Mouse (Mus musculus) adrenal gland, adult 8-10 months (tissue): ENCODE results near the gene Atf7. TPM values are rescaled to one million over a fixed set of nuclear protein-coding genes. Genes with fewer than 3 reads are reported as not detected.
"Not testable (repeated sequence)": the region's sequence is repeated elsewhere in the genome, so short reads cannot be mapped to it uniquely, and the experiment has no call there.

ENCODE experiments used
- DNase-seq: peaks from one replicate; pipeline ENCODE4 v3.0.0; 2022
- total RNA-seq, 4 experiments: library from RNA; stranded (reverse); gene quantifications; 2 replicates each; pipeline ENCODE4 v1.2.4; 2022

The Atf7 gene
- total RNA-seq, 4 experiments from 2014 or later, result 55.5 to 104 (median 76.0) TPM

GRCm38 (mm10) chr15:102619486-102619885 lies 5.8 kb downstream of the Atf7 start:
- no peak for DNase-seq

DNA sequence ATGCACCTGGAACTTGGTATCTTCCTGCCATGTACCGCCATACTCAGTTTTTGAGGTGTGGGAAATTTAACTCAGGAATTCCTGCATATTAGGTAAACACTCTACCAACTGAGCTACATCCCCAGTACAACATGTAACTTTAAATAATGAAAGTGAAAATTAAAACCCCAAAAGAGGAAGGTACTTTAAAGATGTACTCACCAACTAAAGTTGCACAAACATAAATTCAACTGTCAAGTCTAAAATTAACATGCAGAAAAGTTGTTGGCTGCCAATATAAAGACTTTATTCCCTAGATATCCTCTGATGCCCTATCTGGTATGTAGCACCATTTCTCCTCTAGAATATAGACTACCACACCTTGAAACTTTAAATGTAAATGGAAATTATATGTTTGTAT lies 7.6 kb downstream of the Atf7 start:
- no peak for DNase-seq

- no peak for DNase-seq
Measured at GRCm38 (mm10) chr15:102616174-102616573, 9.1 kb downstream of the Atf7 start.

- no peak for DNase-seq
Measured at GRCm38 (mm10) chr15:102614224-102614623, 11.0 kb downstream of the Atf7 start.

DNA sequence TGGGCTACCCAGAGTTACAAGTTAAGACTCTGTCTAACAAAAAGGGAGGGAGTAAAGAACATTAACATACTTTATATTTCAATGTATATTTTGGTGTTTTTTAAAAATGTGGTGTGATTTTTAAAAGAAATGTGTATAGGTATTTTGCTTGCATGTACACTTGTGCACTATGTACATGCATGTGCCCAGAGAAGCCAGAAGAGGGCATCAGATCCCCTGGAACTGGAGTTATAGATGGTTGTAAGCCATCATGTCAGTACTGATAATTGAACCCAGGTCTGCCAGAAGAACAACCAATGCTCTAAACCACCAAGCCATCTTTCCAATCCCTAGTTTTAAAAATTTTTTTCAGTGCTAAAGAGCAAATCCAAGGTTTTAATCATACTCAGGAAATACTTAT lies 12.3 kb downstream of the Atf7 start:
- DNase-seq, result no peak

DNA sequence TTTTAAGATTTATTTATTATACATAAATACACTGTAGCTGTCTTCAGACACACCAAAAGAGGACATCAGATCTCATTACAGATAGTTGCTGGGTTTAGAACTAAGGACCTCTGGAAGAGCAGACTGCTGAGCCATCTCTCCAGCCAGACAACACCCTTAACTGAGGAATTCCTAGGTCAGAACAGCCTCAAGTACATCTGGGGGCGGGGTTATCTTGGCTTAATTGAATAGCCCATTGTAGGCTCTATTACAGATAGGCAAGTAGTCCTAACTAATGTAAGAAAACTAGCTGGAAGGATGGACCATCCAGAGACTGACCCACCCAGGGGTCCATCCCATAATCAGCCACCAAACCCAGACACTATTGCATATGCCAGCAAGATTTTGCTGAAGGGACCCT lies 16.7 kb downstream of the Atf7 start:
- DNase-seq, result not testable (repeated sequence)

DNA sequence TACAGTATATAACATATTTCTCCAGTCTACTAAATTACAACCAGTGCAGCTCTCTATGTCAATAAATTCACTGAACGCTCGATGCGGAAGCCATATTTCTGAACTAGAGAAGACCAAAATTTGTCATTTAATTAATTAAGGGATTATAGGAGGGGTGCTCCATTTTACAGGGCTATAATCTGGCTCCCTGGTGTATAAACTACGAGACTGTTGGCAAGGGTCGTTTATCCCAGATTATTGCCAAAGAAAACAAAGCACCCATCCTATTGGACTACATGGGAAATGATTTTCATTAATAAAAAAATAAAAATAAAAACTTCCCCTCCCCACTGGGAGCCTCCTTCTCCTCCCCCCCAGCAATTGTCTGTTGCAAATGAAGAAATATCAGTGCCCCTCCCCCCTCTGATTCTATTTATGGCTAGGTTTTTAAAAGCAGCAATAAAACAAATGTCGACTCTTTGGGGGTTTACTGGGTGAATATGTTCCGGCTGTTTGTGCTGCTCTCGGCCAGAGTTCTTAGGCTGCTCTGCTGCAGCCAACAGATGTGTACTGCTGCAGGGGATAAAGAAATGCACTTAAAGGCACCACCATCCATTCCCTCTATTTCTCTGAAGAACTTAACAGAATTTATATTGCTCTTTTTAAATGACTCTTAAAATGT lies 31.1 kb downstream of the Atf7 start:
- no peak for DNase-seq

GRCm38 (mm10) chr15:102592674-102593073 lies 32.6 kb downstream of the Atf7 start:
- no peak for DNase-seq

DNA sequence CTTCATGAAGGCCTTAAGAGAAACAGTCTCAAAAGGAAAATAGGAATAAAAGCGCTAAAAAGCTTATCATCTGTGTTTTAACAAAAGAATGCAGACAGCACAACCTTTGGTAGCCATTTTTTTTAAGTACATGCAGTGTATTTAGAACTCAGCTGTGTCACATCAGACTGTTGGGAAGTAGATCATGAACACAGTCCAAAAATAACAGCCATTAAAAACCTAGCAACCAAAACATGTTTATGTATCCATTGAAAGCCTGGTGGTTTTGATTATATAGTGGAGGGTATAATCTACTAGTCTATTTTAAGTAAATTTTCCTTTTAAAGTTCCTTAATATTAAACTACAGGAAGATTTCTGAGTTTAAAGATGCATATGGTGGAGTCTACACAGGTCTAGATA lies 34.7 kb downstream of the Atf7 start:
- no peak for DNase-seq

- no peak for DNase-seq
Measured at GRCm38 (mm10) chr15:102589826-102590225, 35.4 kb downstream of the Atf7 start.

- no peak for DNase-seq
Measured at GRCm38 (mm10) chr15:102585501-102585900, 39.8 kb downstream of the Atf7 start.

- DNase-seq, result no peak
Measured at GRCm38 (mm10) chr15:102583708-102584383, 41.4 kb downstream of the Atf7 start.

DNA sequence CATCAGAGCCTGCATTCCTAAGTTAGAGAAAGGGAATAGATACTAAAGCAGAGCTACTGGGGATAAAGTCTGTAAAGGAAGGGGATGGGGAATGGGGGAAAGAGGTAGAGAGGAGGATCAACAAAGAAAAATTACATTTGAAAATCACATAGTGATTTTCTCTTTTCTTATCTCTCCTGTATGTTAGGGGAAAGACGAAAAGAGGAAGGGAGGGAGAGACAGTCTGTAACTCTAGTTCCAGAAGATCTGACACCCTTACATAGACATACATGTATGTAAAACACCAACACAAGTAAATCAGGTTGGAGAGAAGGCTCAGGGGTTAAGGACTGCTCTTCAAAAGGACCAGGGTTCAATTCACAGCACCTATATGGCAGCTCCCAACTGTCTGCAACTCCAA lies 44.1 kb downstream of the Atf7 start:
- no peak for DNase-seq

DNA sequence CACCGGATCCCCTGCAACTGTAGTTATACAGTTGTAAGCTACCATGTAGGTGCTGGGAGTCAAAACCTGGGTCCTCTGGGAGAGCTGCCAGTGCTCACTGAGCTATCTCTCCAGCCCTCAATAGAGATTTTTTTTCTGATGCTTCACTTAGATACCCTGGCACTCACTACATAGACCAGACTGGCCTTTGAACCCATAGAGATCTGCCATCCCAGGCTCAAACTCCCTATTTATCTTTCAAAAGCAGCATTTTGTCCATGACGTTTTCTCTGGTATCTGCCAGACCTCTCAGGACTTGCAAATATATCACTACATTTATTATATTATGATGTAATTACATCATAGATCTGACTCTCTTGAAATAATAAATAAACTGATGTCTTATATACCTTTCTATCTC lies 46.9 kb downstream of the Atf7 start:
- no peak for DNase-seq

GRCm38 (mm10) chr15:102576972-102577371 lies 48.3 kb downstream of the Atf7 start:
- DNase-seq, result no peak

DNA sequence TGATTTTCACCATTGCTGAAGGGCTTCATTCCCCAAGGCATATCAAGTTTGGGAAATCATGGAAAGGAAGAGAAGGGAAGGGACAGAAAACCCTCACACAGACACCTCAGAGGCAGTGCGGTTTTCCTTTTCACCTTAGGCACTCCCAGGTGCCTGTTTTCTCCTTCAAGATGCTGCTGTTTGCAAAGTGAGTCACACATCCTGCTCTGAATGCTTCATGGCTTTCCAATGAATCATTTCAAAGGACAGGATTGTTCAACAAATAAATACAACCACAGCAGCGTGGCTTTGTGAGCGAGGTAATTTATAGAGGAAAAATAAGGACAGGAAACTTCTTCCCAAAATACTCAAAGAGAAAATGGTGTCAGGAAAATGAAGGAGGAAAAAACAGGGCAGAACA lies 53.2 kb downstream of the Atf7 start:
- no peak for DNase-seq

- no peak for DNase-seq
Measured at GRCm38 (mm10) chr15:102567849-102568248, 57.4 kb downstream of the Atf7 start.

DNA sequence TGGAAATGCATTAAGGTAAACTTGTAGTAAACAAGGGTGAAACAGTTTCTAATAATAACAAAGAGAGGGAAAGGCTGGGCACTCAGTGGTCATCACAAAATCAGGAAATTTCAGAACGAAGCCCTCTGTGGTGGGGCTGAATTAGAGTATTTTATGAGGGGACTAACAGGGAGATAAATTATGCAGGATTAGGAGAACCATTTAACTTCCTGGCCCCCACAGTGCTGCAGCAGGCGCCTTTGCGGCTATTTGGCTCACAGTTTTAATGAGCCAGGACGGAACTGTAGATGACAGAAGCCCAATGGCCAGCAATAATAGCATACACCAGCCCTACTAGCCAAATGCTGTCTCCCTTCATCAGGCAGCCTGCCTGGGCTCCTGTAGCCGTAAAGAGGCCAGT lies 61.6 kb downstream of the Atf7 start:
- no peak for DNase-seq

DNA sequence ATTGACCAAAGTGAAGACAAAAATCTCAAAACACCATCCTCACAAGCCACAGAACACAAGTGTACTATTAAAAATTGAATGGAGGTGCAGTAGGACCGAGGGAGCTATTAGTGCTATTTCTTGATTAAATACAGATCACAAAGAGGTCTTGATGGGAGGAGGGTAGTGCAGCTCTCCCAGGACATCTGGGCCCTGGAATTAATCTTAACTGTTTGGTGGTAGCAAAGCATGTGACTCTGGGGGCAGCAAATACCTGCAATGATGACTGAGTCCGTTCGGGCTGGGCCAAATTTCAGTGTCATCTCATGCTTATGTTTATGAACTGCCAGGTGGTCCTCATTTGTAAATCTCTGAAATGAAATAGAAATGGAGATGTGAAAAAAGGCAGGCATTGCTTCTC lies 62.2 kb downstream of the Atf7 start:
- DNase-seq, result no peak

- DNase-seq, result no peak
Measured at GRCm38 (mm10) chr15:102562491-102562890, 62.8 kb downstream of the Atf7 start.

GRCm38 (mm10) chr15:102557580-102557979 lies 67.7 kb downstream of the Atf7 start:
- DNase-seq, result no peak

DNA sequence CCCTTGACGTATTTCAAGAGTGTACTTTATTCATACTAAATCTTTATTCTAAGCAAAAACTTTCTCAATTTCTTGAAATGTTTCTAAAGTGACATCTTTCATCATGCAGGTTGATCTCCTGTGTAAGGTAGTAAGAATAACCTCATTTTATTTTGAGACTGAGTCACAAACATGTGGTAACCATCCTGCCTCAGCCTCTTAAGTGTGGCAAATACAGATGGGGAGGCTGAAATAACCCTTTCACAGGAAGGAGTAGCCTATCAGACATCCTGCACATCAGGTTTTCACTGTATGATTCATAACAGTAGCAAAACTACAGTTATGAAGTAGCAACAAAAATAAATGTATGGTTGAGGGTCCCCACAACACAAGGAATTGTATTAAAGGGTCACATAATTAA lies 69.7 kb downstream of the Atf7 start:
- no peak for DNase-seq

DNA sequence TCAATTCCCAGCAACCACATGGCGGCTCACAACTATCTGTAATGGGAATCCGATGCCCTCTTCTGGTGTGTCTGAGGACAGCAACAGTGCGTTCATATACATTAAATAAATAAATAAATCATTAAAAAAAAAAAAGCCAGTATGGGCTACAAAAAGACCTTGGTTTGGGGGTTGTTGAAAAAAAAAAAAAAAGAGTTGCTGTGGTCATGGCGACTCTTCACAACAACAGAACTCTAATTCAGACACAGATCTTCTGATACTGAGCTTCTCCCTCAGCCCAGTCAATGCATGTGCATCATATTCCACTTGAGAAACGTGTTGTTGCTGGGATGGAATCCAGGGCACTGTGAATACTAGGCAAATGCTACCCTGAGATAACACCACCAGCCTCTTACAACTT lies 72.7 kb downstream of the Atf7 start:
- no peak for DNase-seq

- DNase-seq, result no peak
Measured at GRCm38 (mm10) chr15:102547478-102547877, 77.8 kb downstream of the Atf7 start.
